11 mouse cellular contexts compared by ENCODE assay signal in the genomic region with DNA sequence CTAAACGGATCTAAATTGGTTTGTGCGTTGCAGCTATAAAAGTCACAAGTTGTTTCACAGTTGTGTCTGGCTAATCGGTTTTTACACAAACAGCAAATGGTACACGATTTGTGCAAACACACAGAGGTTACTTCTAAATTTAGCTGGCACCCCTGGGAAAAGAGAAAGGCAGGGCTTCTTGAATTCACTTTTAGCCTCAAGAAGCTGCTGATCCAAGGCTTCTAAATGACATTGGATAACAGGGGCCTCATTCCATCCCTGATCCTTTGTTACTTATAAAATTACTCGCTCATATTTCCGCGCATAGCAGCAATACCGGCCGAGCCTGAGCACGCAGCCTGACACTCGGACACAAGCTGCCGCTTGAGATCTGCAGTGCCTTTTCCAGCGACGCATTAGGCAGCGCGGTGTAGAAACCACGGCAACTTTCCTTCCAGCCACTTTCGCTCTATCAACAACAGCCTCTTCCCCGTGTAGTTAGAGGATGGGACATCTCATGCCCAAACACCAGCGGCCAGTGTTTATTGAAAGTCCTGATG. TPM values are rescaled to one million over a fixed set of nuclear protein-coding genes. Genes with fewer than 3 reads are reported as not detected.
DNase-seq lines count a peak whose midpoint lies in the region; ATAC-seq and TF ChIP-seq lines count a peak whose summit lies in the region.
"Had no signal": no experiment of that assay in that cellular context is flagged by ENCODE, and none has a peak within 500 bp of the region (broad histone marks: within the 10 kb centered on the region; RNA-seq: fewer than 3 reads in every experiment).

No protein-coding gene starts in this region.

- no peak for TF ChIP-seq CTCF in lung, adult 2 months (IDR thresholded peaks at IDR 0.05; ENCODE audit: insufficient read depth, low read length)
- TF ChIP-seq CTCF in stomach, postnatal 0 days (IDR thresholded peaks at IDR 0.05; ENCODE audit: low read depth), result no peak

- H3K36me3 ChIP-seq in lung, embryonic 15.5 days, result no peaks in the 10 kb centered on the region
- H3K36me3 ChIP-seq in hindbrain, embryonic 14.5 days (replicated peaks; ENCODE audit: control insufficient read depth, insufficient read depth), result no peaks in the 10 kb centered on the region
- no peaks in the 10 kb centered on the region for H3K36me3 ChIP-seq in stomach, postnatal 0 days (ENCODE audit: control insufficient read depth, insufficient read depth, low read length)
- H3K36me3 ChIP-seq: liver, embryonic 15.5 days had no signal

- no peak for TF ChIP-seq EP300 in stomach, postnatal 0 days (optimal IDR thresholded peaks at IDR 0.05)

- 0 out of 2 replicates have a peak overlapping the region, but pooled peaks have one; percentile 9 for H3K4me3 ChIP-seq in lung, embryonic 15.5 days
- H3K4me3 ChIP-seq in lung, adult 2 months (replicated peaks; ENCODE audit: extremely low read depth, low read depth, low read length), result no peak overlapping the region
- H3K4me3 ChIP-seq in hindbrain, embryonic 14.5 days (replicated peaks; ENCODE audit: low read length), result peak overlapping the region; percentile 12; the same call in 1 of the 2 replicates
- no peak overlapping the region for H3K4me3 ChIP-seq in stomach, postnatal 0 days (ENCODE audit: low read depth, low read length)
- H3K4me3 ChIP-seq: liver, embryonic 15.5 days had no signal

- no peak for TF ChIP-seq POLR2A in lung, adult 2 months (IDR thresholded peaks at IDR 0.05; ENCODE audit: borderline replicate concordance, extremely low read depth, low read depth, low read length)

- under 1% methylated on average over 20 of the region's 20 CpGs for WGBS in lung, embryonic 15.5 days
- whole genome bisulfite sequencing in lung, adult 2 months, result 2% methylated on average over 20 of the region's 20 CpGs
- WGBS in hindbrain, embryonic 14.5 days, result under 1% methylated on average over 20 of the region's 20 CpGs
- whole genome bisulfite sequencing in stomach, postnatal 0 days, result 2% methylated on average over 20 of the region's 20 CpGs

- peaks cover 42% of the 10 kb centered on the region for H3K4me1 ChIP-seq in lung, embryonic 15.5 days
- no peaks in the 10 kb centered on the region for H3K4me1 ChIP-seq in lung, adult 2 months (ENCODE audit: control insufficient read depth, insufficient read depth, low read length)
- peaks cover 11% of the 10 kb centered on the region; the same call in 1 of the 2 replicates for H3K4me1 ChIP-seq in hindbrain, embryonic 14.5 days (replicated peaks; ENCODE audit: control insufficient read depth, insufficient read depth, low read length)
- peaks cover 2% of the 10 kb centered on the region; the same call in 1 of the 2 replicates for H3K4me1 ChIP-seq in stomach, postnatal 0 days (replicated peaks; ENCODE audit: control insufficient read depth, insufficient read depth)

- no peak overlapping the region for H3K27ac ChIP-seq in lung, embryonic 15.5 days
- peak overlapping the region; percentile 47; the same call in 1 of the 2 replicates for H3K27ac ChIP-seq in hindbrain, embryonic 14.5 days
- H3K27ac ChIP-seq in stomach, postnatal 0 days (replicated peaks), result no peak overlapping the region
- H3K27ac ChIP-seq: liver, embryonic 15.5 days had no signal

- ATAC-seq in lung, embryonic 15.5 days (ENCODE audit: borderline replicate concordance, extremely low read depth, low FRiP score, low TSS enrichment), result no peak
- no peak for ATAC-seq in hindbrain, embryonic 14.5 days (ENCODE audit: low FRiP score)
- no peak for ATAC-seq in stomach, postnatal 0 days (ENCODE audit: low FRiP score, low TSS enrichment)

- H3K9ac ChIP-seq in lung, embryonic 15.5 days, result no peak overlapping the region
- 0 out of 2 replicates have a peak overlapping the region, but pooled peaks have one; percentile 0 for H3K9ac ChIP-seq in hindbrain, embryonic 14.5 days
- H3K9ac ChIP-seq in stomach, postnatal 0 days (ENCODE audit: low read length), result no peak overlapping the region
- H3K9ac ChIP-seq: liver, embryonic 15.5 days had no signal

- peak; percentile 33 for DNase-seq in adrenal gland, adult 2 months
- no peak for DNase-seq in adrenal gland, adult 8-10 months
- no peak for DNase-seq in lung, adult 2 months
- DNase-seq in hindbrain, embryonic 14.5 days (ENCODE audit: low spot score), result no peak
- peak; percentile 26 for DNase-seq in stomach, postnatal 0 days (ENCODE audit: low spot score)
- DNase-seq in layer of hippocampus, postnatal 36 days, result no peak
- DNase-seq in right cerebral cortex, postnatal 14 days, result no peak
- DNase-seq: adrenal gland, postnatal 25 days; thymus, adult 2 months had no signal

- peaks cover 96% of the 10 kb centered on the region for H3K27me3 ChIP-seq in lung, embryonic 15.5 days
- H3K27me3 ChIP-seq in hindbrain, embryonic 14.5 days (ENCODE audit: control insufficient read depth, insufficient read depth, low read length), result peaks cover 85% of the 10 kb centered on the region
- H3K27me3 ChIP-seq in stomach, postnatal 0 days (ENCODE audit: control insufficient read depth, insufficient read depth, low read length), result peaks cover 37% of the 10 kb centered on the region

- no peaks in the 10 kb centered on the region for H3K9me3 ChIP-seq in lung, embryonic 15.5 days
- no peaks in the 10 kb centered on the region for H3K9me3 ChIP-seq in hindbrain, embryonic 14.5 days (ENCODE audit: control insufficient read depth, low read length)
- H3K9me3 ChIP-seq in stomach, postnatal 0 days (ENCODE audit: control insufficient read depth, low read length), result no peaks in the 10 kb centered on the region
- H3K9me3 ChIP-seq: liver, embryonic 15.5 days had no signal

- H3K4me2 ChIP-seq in lung, embryonic 15.5 days, result no peak overlapping the region
- H3K4me2 ChIP-seq in hindbrain, embryonic 14.5 days (replicated peaks), result peak overlapping the region; percentile 27
- H3K4me2 ChIP-seq in stomach, postnatal 0 days (replicated peaks; ENCODE audit: low read depth), result no peak overlapping the region
- H3K4me2 ChIP-seq: liver, embryonic 15.5 days had no signal

RNA-seq across cellular contexts. Expression of a gene that starts 4.0 kb away (rescaled TPM):
- under 1 TPM; 0.40 to 0.55 TPM for total RNA-seq in adrenal gland, adult 2 months (2021)
- 1.7 and 3.0 TPM in 2 replicates for polyA plus RNA-seq in adrenal gland, adult 2 months (2012; rRNA removed)
- total RNA-seq in adrenal gland, adult 8-10 months (2022), result under 1 TPM; 0.21 to 0.86 (median 0.60) TPM
- polyA plus RNA-seq in lung, embryonic 15.5 days (2015; fragmentation: Nextera tagmentation; extraction: Ambion mirVana), result 0.10 and 0.13 TPM in 2 replicates
- 0.28 and 0.62 TPM in 2 replicates for polyA plus RNA-seq in lung, adult 2 months (2012; rRNA removed)
- polyA plus RNA-seq in hindbrain, embryonic 14.5 days (2014; fragmentation: Nextera tagmentation; extraction: Ambion mirVana), result 1.5 and 1.8 TPM in 2 replicates
- polyA plus RNA-seq in stomach, postnatal 0 days (2015; fragmentation: Nextera tagmentation; extraction: Ambion mirVana), result 0.62 and 0.65 TPM in 2 replicates
- not detected for total RNA-seq in layer of hippocampus, postnatal 36 days (2021)
- polyA plus RNA-seq: liver, embryonic 15.5 days had no signal

RNA-seq across cellular contexts. Expression of a gene that starts 55.3 kb away (rescaled TPM):
- total RNA-seq in adrenal gland, adult 2 months (2021), result 1 to 10 TPM; 4.5 to 8.5 TPM
- polyA plus RNA-seq in adrenal gland, adult 2 months (2012; rRNA removed), result 0.49 and 0.88 TPM in 2 replicates
- 10 to 100 TPM in 3 of 4 experiments, 1 to 10 TPM in 1; 7.4 to 16.7 (median 11.8) TPM for total RNA-seq in adrenal gland, adult 8-10 months (2022)
- polyA plus RNA-seq in lung, embryonic 15.5 days (2015; fragmentation: Nextera tagmentation; extraction: Ambion mirVana), result 19.9 and 20.2 TPM in 2 replicates
- polyA plus RNA-seq in lung, adult 2 months (2012; rRNA removed), result 1.7 and 4.6 TPM in 2 replicates
- polyA plus RNA-seq in hindbrain, embryonic 14.5 days (2014; fragmentation: Nextera tagmentation; extraction: Ambion mirVana), result 13.2 and 13.6 TPM in 2 replicates
- polyA plus RNA-seq in stomach, postnatal 0 days (2015; fragmentation: Nextera tagmentation; extraction: Ambion mirVana), result 7.6 and 7.8 TPM in 2 replicates
- total RNA-seq in layer of hippocampus, postnatal 36 days (2021), result 10 to 100 TPM in 1 of 2 experiments, 1 to 10 TPM in 1; 9.8 to 11.0 TPM

Comparison
In these comparisons a context has a peak if more than half of its experiments do, and no peak if none do; other contexts are left out.
1. DNase-seq: peak in adrenal gland, adult 2 months (single experiment) and stomach, postnatal 0 days (single experiment); none in adrenal gland, adult 8-10 months (single experiment), lung, adult 2 months (single experiment), hindbrain, embryonic 14.5 days (single experiment), layer of hippocampus, postnatal 36 days (0 of 2) and right cerebral cortex, postnatal 14 days (single experiment).
2. H3K4me3 ChIP-seq: peak in lung, embryonic 15.5 days (single experiment) and hindbrain, embryonic 14.5 days (single experiment); none in lung, adult 2 months (single experiment) and stomach, postnatal 0 days (single experiment).